5 mouse cellular contexts compared by ENCODE assay signal in genomic region chr8:71822749-71823148, GRCm38 (mm10). TPM values are rescaled to one million over a fixed set of nuclear protein-coding genes. Genes with fewer than 3 reads are reported as not detected.
DNase-seq lines count a peak whose midpoint lies in the region; ATAC-seq lines count a peak whose summit lies in the region.
"Not testable (repeated sequence)": the region's sequence is repeated elsewhere in the genome, so short reads cannot be mapped to it uniquely, and the experiment has no call there.
"Had no signal": no experiment of that assay in that cellular context is flagged by ENCODE, and none has a peak within 500 bp of the region (broad histone marks: within the 10 kb centered on the region; RNA-seq: fewer than 3 reads in every experiment).

No protein-coding gene starts in this region.

- not testable (repeated sequence) for H3K27ac ChIP-seq in embryonic facial prominence, embryonic 10.5 days (replicated peaks); heart, embryonic 10.5 days; limb, embryonic 11.5 days (replicated peaks; ENCODE audit: low read depth, low read length); midbrain, embryonic 11.5 days (ENCODE audit: low read depth, low read length)

- not testable (repeated sequence) for H3K4me1 ChIP-seq in embryonic facial prominence, embryonic 10.5 days; heart, embryonic 10.5 days; limb, embryonic 11.5 days (ENCODE audit: control insufficient read depth, insufficient read depth, low read length); midbrain, embryonic 11.5 days (ENCODE audit: control insufficient read depth, insufficient read depth, low read length)

- H3K9ac ChIP-seq in limb, embryonic 11.5 days (ENCODE audit: low read length); midbrain, embryonic 11.5 days (ENCODE audit: low read length): not testable (repeated sequence)

- H3K36me3 ChIP-seq in embryonic facial prominence, embryonic 10.5 days (replicated peaks); heart, embryonic 10.5 days; limb, embryonic 11.5 days (ENCODE audit: control insufficient read depth, insufficient read depth, low read length); midbrain, embryonic 11.5 days (ENCODE audit: control insufficient read depth, insufficient read depth, low read length): not testable (repeated sequence)

- not testable (repeated sequence) for H3K4me2 ChIP-seq in limb, embryonic 11.5 days (ENCODE audit: low read depth, severe bottlenecking); midbrain, embryonic 11.5 days

- H3K27me3 ChIP-seq in embryonic facial prominence, embryonic 10.5 days (replicated peaks; ENCODE audit: low read depth, poor library complexity, severe bottlenecking); heart, embryonic 10.5 days (ENCODE audit: insufficient read depth, poor library complexity, severe bottlenecking); limb, embryonic 11.5 days (ENCODE audit: control insufficient read depth, insufficient read depth, low read length); midbrain, embryonic 11.5 days (ENCODE audit: control insufficient read depth, insufficient read depth, low read length): not testable (repeated sequence)

- 60% methylated on average over 1 of the region's 1 CpGs for WGBS in embryonic facial prominence, embryonic 10.5 days
- WGBS in heart, embryonic 10.5 days, result 58% methylated on average over 1 of the region's 1 CpGs
- WGBS in limb, embryonic 11.5 days, result 60% methylated on average over 1 of the region's 1 CpGs
- WGBS in midbrain, embryonic 11.5 days, result 64% methylated on average over 1 of the region's 1 CpGs

- peak; percentile 8 for DNase-seq in embryonic facial prominence, embryonic 10.5 days (ENCODE audit: low spot score)
- DNase-seq in heart, embryonic 10.5 days (ENCODE audit: low spot score), result peak; percentile 71
- DNase-seq in limb, embryonic 11.5 days (ENCODE audit: low spot score), result peak; percentile 18
- peak; percentile 76 for DNase-seq in midbrain, embryonic 11.5 days (ENCODE audit: low spot score, missing footprints)

- not testable (repeated sequence) for H3K9me3 ChIP-seq in embryonic facial prominence, embryonic 10.5 days; heart, embryonic 10.5 days; limb, embryonic 11.5 days (ENCODE audit: control insufficient read depth, low read length); midbrain, embryonic 11.5 days (ENCODE audit: control insufficient read depth, low read length)

- ATAC-seq in limb, embryonic 11.5 days (ENCODE audit: insufficient number of reproducible peaks, low FRiP score, low TSS enrichment, low read depth); midbrain, embryonic 11.5 days (ENCODE audit: low FRiP score): not testable (repeated sequence)

- H3K4me3 ChIP-seq in embryonic facial prominence, embryonic 10.5 days; heart, embryonic 10.5 days; limb, embryonic 11.5 days (ENCODE audit: low read depth, low read length); midbrain, embryonic 11.5 days (ENCODE audit: low read depth, low read length): not testable (repeated sequence)

RNA-seq across cellular contexts. Expression of gene Zfp709, which starts 59.1 kb away (rescaled TPM):
- 4.6 and 5.5 TPM in 2 replicates for polyA plus RNA-seq in embryonic facial prominence, embryonic 10.5 days (2016; fragmentation: Nextera tagmentation; extraction: Ambion mirVana)
- 5.1 and 5.2 TPM in 2 replicates for polyA plus RNA-seq in heart, embryonic 10.5 days (2016; fragmentation: Nextera tagmentation; extraction: Ambion mirVana)
- polyA plus RNA-seq in limb, embryonic 11.5 days (2014; fragmentation: Nextera tagmentation; extraction: Ambion mirVana), result 4.2 and 4.5 TPM in 2 replicates
- 7.4 and 9.1 TPM in 2 replicates for polyA plus RNA-seq in midbrain, embryonic 11.5 days (2014; fragmentation: Nextera tagmentation; extraction: Ambion mirVana)
- polyA plus RNA-seq: erythroblast, embryonic 14.5 days had no signal

Comparison
In these comparisons a context has a peak if more than half of its experiments do, and no peak if none do; other contexts are left out.
1. DNase-seq: peak in every context shown above with its lines; median percentile 76 in midbrain, embryonic 11.5 days; 71 in heart, embryonic 10.5 days; 18 in limb, embryonic 11.5 days; 8 in embryonic facial prominence, embryonic 10.5 days.